Mouse (Mus musculus) E14TG2a.4 (cell line): ENCODE data around the gene 1700113H08Rik.

ENCODE experiments used
- CTCF ChIP-seq: conservative IDR thresholded peaks from 2 replicates; pipeline ENCODE4 v1.5.1; 2014; ENCODE audit warnings: low read length
- NANOG ChIP-seq: IDR thresholded peaks from 2 replicates; pipeline ENCODE4 v1.6.1; 2014; ENCODE audit warnings: borderline replicate concordance, low read length, mixed read lengths
- POU5F1 ChIP-seq: IDR thresholded peaks from 2 replicates; pipeline ENCODE4 v1.6.1; 2014; ENCODE audit warnings: low read length, borderline replicate concordance

DNA sequence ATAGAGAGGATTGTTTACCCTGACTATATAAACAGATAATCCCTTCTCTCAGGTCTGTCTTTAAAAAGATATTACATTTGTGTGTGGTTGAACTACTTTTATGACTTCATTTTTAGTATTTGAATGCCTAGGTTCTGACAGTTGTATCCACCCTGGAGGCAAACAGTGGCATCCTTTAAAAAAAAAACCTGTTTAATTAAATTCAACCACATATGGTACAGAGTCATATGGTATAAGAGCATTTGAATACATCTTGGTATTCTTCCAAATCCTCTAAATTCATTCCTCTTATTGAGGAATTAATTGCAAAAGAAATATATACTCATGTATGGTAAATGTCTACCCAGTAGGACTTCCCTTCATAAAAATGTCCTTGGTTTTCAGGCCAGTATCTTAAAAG lies 217.2 kb downstream of the 1700113H08Rik start:
- no peak for TF ChIP-seq CTCF
- no peak for TF ChIP-seq POU5F1
- TF ChIP-seq NANOG, result no peak
